Mouse (Mus musculus): ENCODE measurements around the gene Pex14.

Gene Pex14

DNA sequence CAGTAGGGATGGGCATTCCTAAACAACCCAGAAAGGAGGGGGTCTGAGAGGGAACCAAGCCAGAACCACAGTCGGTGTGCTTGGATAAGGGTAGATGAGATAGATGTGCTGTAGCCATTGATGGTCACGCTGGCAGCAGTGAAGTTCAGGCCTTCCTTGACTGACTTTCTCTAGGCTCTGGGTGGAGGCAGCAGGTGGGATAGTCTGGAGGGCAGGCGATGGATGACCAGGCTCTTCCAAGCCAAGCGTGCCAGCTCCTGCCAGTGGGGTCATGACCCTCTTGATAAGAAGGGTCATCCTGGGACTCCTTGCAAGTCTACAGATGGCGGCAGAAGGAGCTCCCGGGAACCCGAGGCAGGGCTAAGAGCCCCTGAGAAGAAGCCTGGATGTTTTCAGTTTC, 187.5 kb downstream of the Pex14 start:
- DNase-seq: no peak
